Mouse (Mus musculus) stomach, postnatal 0 days (tissue): ENCODE data around the gene Cdh4. TPM values are rescaled to one million over a fixed set of nuclear protein-coding genes. Genes with fewer than 3 reads are reported as not detected.

ENCODE experiments used
- ATAC-seq: fragments of 200-750 bp; cut with Nextera tagmentation; 2 replicates; pipeline ENCODE4 v1.8.0; 2017; ENCODE audit not compliant: low FRiP score, low TSS enrichment
- DNase-seq: peaks from one replicate; pipeline ENCODE4 v3.0.0-alpha.2; 2016; ENCODE audit warnings: low spot score
- H3K27ac ChIP-seq: fragments of 300-500 bp; sonication (generic); replicated peaks from 2 replicates; pipeline ENCODE4 v1.5.1; 2014; ENCODE audit warnings: mild to moderate bottlenecking, control low read depth
- H3K27me3 ChIP-seq: fragments of 300-500 bp; sonication (generic); 2 replicates; pipeline ENCODE4 v1.6.1; 2014; ENCODE audit warnings: low read length; ENCODE audit not compliant: control insufficient read depth, insufficient read depth
- H3K36me3 ChIP-seq: fragments of 300-500 bp; sonication (generic); 2 replicates; pipeline ENCODE4 v1.6.1; 2014; ENCODE audit warnings: low read length, mixed read lengths; ENCODE audit not compliant: control insufficient read depth, insufficient read depth
- H3K4me1 ChIP-seq: fragments of 300-500 bp; sonication (generic); replicated peaks from 2 replicates; pipeline ENCODE4 v1.6.1; 2014; ENCODE audit warnings: antibody characterized with exemption; ENCODE audit not compliant: control insufficient read depth, insufficient read depth
- H3K4me2 ChIP-seq: fragments of 300-500 bp; sonication (generic); replicated peaks from 2 replicates; pipeline ENCODE4 v1.6.1; 2014; ENCODE audit warnings: low read depth, mild to moderate bottlenecking, control low read depth, moderate library complexity
- H3K4me3 ChIP-seq: fragments of 300-500 bp; sonication (generic); 2 replicates; pipeline ENCODE4 v1.5.1; 2014; ENCODE audit warnings: low read depth, low read length, control low read depth
- H3K9ac ChIP-seq: fragments of 300-500 bp; sonication (generic); 2 replicates; pipeline ENCODE4 v1.6.1; 2014; ENCODE audit warnings: mild to moderate bottlenecking, low read length, control low read depth, mixed read lengths
- H3K9me3 ChIP-seq: fragments of 300-500 bp; sonication (generic); 2 replicates; pipeline ENCODE4 v1.6.1; 2016; ENCODE audit warnings: low read length; ENCODE audit not compliant: control insufficient read depth
- CTCF ChIP-seq: IDR thresholded peaks from 2 replicates; pipeline ENCODE4 v1.5.1; 2016; ENCODE audit warnings: antibody characterized with exemption, low read depth, mild to moderate bottlenecking, moderate library complexity
- EP300 ChIP-seq: optimal IDR thresholded peaks from 2 replicates; pipeline ENCODE3; 2016; ENCODE audit warnings: antibody characterized with exemption
- WGBS: fragments of 180-500 bp; shearing (Covaris S2); extraction: QIAGEN DNeasy Blood & Tissue Kit; methylation state at CpG from one replicate; pipeline ENCODE4 v1.1.7; 2014; 5-methylcytosine and 5-hydroxymethylcytosine counted together
- polyA plus RNA-seq: library from polyadenylated mRNA; unstranded; fragments of >200 nt; fragmentation: Nextera tagmentation; extraction: Ambion mirVana; gene quantifications from 2 replicates; pipeline ENCODE4 v1.2.1, GENCODE M21; 2015

Gene Cdh4
- polyA plus RNA-seq, 1 experiment from 2014 or later, result 3.1 TPM

DNA sequence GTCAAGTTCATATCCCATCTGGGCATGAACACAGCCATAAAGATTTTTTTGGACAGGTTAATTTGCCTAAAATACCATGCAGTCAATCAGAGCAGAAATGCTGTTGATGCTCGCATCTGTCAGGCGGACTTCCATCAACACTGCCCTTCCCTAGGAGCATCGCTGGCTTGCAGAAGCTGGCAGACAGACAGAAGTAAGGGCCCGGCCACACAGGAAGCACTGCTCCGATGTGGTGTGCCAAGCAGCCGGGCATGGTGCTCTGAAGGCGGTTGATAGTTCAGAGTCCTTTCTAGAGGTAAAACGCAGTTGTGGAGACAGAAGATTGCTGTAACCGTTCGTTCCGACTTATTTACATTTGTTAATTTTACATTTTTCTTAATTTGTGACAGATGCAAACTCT is 262.8 kb downstream of the Cdh4 start:
- no peak overlapping the region for H3K4me3 ChIP-seq
- no peaks in the 10 kb centered on the region for H3K4me1 ChIP-seq
- WGBS, result 77% methylated on average over 11 of the region's 11 CpGs
- TF ChIP-seq CTCF (no peak), EP300 (no peak)
- no peak overlapping the region for H3K4me2 ChIP-seq
- no peaks in the 10 kb centered on the region for H3K27me3 ChIP-seq
- no peaks in the 10 kb centered on the region for H3K9me3 ChIP-seq
- no peak overlapping the region for H3K27ac ChIP-seq
- ATAC-seq, result no peak
- H3K9ac ChIP-seq, result no peak overlapping the region
- DNase-seq, result no peak
- no peaks in the 10 kb centered on the region for H3K36me3 ChIP-seq

DNA sequence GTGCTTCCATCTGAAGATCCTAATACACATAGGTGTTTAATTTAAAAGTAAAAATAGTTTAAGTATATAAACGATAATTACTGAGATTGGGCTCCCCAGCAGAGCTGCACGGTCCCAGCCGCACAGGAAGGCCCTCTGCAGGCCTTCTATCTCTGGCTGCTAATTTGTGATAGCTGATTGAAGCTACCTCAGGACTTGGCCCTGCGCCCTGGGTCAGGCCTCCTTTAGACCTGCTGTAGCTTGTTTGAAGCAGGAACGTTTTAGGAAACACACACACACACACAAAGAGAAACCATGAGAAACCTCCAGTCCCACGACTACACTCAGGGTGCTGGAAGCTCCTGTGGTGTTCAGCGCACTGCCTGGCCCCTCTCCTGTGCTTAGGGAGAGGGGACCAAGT is 263.2 kb downstream of the Cdh4 start:
- WGBS, result 73% methylated on average over 7 of the region's 7 CpGs
- Histone ChIP-seq H3K4me2 (no peak overlapping the region), H3K9me3 (no peaks in the 10 kb centered on the region), H3K27ac (no peak overlapping the region), H3K4me3 (no peak overlapping the region), H3K4me1 (no peaks in the 10 kb centered on the region), H3K27me3 (no peaks in the 10 kb centered on the region), H3K9ac (no peak overlapping the region), H3K36me3 (no peaks in the 10 kb centered on the region)
- ATAC-seq (no peak), DNase-seq (no peak)
- TF ChIP-seq EP300 (no peak), CTCF (no peak)

DNA sequence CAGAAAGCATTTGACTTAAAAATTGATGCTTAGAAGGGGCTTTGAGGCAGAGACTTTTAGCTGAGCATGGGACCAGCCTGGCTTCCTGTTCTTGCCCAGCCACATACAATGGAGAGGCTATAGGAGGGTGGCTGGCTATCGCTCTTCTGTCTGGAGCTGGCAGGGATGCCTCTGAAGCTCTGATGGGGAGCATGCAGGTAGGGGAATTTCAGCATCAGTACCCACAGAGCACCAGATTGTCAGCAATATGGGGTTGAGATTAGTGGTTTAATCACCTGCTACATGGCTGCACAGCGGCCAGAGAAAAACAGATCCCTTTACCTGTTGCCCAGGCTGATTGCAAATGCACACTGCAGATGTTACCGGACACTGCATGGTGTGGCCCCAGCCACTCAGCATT is 264.4 kb downstream of the Cdh4 start:
- Histone ChIP-seq H3K27ac (no peak overlapping the region), H3K4me3 (no peak overlapping the region), H3K9me3 (no peaks in the 10 kb centered on the region), H3K9ac (no peak overlapping the region), H3K4me2 (no peak overlapping the region), H3K27me3 (no peaks in the 10 kb centered on the region), H3K4me1 (no peaks in the 10 kb centered on the region), H3K36me3 (no peaks in the 10 kb centered on the region)
- WGBS, result 94% methylated on average over 3 of the region's 3 CpGs
- no peak for DNase-seq
- ATAC-seq, result no peak
- TF ChIP-seq EP300 (no peak), CTCF (no peak)

DNA sequence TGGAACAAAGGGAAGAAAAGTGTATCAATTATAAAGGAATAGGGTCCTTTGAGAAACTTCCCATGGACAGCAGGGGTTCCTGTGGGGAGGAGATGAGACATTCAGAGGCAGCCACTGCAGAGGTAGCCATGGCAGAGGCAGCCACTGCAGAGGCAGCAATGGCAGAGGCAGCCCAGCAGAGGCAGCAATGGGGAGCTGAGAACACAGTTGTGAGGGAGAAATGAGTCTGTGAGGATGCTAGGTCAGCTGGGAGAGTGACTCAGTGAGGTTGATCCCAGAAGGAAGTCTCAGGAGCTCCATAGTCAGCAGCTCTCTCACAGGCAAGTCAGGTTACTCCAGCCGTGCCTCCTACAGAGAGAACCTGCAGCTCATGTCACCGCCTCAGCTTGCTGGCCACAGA is 266.9 kb downstream of the Cdh4 start:
- whole genome bisulfite sequencing, result 84% methylated on average over 2 of the region's 2 CpGs
- Histone ChIP-seq H3K9me3 (no peaks in the 10 kb centered on the region), H3K9ac (no peak overlapping the region), H3K4me2 (no peak overlapping the region), H3K27me3 (no peaks in the 10 kb centered on the region), H3K36me3 (no peaks in the 10 kb centered on the region), H3K4me1 (no peaks in the 10 kb centered on the region), H3K4me3 (no peak overlapping the region), H3K27ac (no peak overlapping the region)
- ATAC-seq (no peak), DNase-seq (no peak)
- TF ChIP-seq CTCF, result no peak
- TF ChIP-seq EP300, result no peak

DNA sequence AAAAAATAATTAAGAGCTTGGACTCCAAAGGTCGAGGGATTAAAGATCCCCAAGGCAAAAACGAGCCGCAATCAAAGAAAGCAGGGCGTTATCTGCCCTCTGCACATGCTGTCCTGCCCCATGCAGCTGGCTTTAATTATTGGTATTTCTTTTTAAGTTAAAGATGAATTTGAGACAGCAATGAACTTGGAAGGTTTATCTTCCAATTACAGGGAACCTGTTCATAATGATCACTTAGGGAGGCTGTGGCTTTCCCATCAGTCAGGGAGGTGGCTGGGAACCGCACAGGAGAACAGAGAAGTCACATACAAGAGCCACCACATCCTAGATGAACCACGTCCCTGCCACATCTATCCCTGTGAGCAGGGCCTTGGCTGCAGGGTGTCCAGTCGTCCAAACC is 270.5 kb downstream of the Cdh4 start:
- 74% methylated on average over 7 of the region's 7 CpGs for WGBS
- no peak for ATAC-seq
- H3K27me3 ChIP-seq, result no peaks in the 10 kb centered on the region
- no peak overlapping the region for H3K4me3 ChIP-seq
- no peak overlapping the region for H3K4me2 ChIP-seq
- TF ChIP-seq EP300, result no peak
- no peak for TF ChIP-seq CTCF
- no peaks in the 10 kb centered on the region for H3K9me3 ChIP-seq
- no peak overlapping the region for H3K9ac ChIP-seq
- no peak for DNase-seq
- H3K36me3 ChIP-seq, result no peaks in the 10 kb centered on the region
- H3K27ac ChIP-seq, result no peak overlapping the region
- no peaks in the 10 kb centered on the region for H3K4me1 ChIP-seq

DNA sequence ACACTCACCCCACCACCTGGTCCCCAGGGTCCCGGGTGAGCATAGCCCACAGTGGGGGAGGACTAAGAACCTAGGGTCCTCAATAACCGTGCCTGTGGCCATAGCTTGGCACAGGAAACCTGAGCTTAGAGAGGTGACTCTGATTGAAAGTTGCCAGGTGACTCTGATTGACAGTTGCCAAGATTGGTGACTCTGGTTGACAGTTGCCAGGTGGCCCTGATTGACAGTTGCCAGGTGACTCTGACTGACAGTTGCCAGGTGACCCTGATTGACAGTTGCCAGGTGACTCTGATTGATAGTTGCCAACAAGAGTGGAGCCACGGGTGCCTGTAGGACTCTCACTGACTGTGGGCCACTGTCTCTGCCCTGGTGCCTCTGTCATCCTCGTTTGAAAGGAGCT is 271.1 kb downstream of the Cdh4 start:
- TF ChIP-seq EP300 (no peak), CTCF (no peak)
- H3K4me2 ChIP-seq, result no peak overlapping the region
- H3K36me3 ChIP-seq, result no peaks in the 10 kb centered on the region
- no peak for ATAC-seq
- no peaks in the 10 kb centered on the region for H3K4me1 ChIP-seq
- WGBS, result 76% methylated on average over 4 of the region's 4 CpGs
- no peak overlapping the region for H3K4me3 ChIP-seq
- H3K27ac ChIP-seq, result no peak overlapping the region
- H3K9ac ChIP-seq, result no peak overlapping the region
- H3K27me3 ChIP-seq, result no peaks in the 10 kb centered on the region
- no peak for DNase-seq
- no peaks in the 10 kb centered on the region for H3K9me3 ChIP-seq
